Mouse (Mus musculus): ENCODE data around the gene Golga2.

The Golga2 gene

GRCm38 (mm10) chr2:32318709-32319585 is 31.8 kb downstream of the Golga2 start:
- DNase-seq, result peak in 1 of 2 experiments; percentile 4

- peak in 1 of 2 experiments; percentile 16 for DNase-seq
Measured at GRCm38 (mm10) chr2:32319586-32320580, 32.7 kb downstream of the Golga2 start.

- DNase-seq, result peak in 1 of 2 experiments; percentile 4
Measured at GRCm38 (mm10) chr2:32320721-32321120, 33.5 kb downstream of the Golga2 start.

GRCm38 (mm10) chr2:32321591-32322298 is 34.6 kb downstream of the Golga2 start:
- peak in 1 of 2 experiments; percentile 17 for DNase-seq

- DNase-seq, result no peak
Measured at GRCm38 (mm10) chr2:32322754-32323741, 35.9 kb downstream of the Golga2 start.

GRCm38 (mm10) chr2:32324322-32324721 is 37.1 kb downstream of the Golga2 start:
- no peak for DNase-seq

- DNase-seq, result no peak
Measured at GRCm38 (mm10) chr2:32325342-32325741, 38.2 kb downstream of the Golga2 start.

GRCm38 (mm10) chr2:32327200-32327599 is 40.0 kb downstream of the Golga2 start:
- peak in 1 of 2 experiments; percentile 44 for DNase-seq

GRCm38 (mm10) chr2:32328911-32329460 is 41.8 kb downstream of the Golga2 start:
- no peak for DNase-seq

GRCm38 (mm10) chr2:32329531-32329930 is 42.3 kb downstream of the Golga2 start:
- no peak for DNase-seq

GRCm38 (mm10) chr2:32332159-32332558 is 45.0 kb downstream of the Golga2 start:
- no peak for DNase-seq

- DNase-seq, result peak in 1 of 2 experiments; percentile 4
Measured at GRCm38 (mm10) chr2:32335888-32336287, 48.7 kb downstream of the Golga2 start.

GRCm38 (mm10) chr2:32339912-32340642 is 52.9 kb downstream of the Golga2 start:
- DNase-seq, result no peak

GRCm38 (mm10) chr2:32340836-32341633 is 53.9 kb downstream of the Golga2 start:
- DNase-seq, result peak in 1 of 2 experiments; percentile 12

GRCm38 (mm10) chr2:32341634-32341939 is 54.4 kb downstream of the Golga2 start:
- peak in 1 of 2 experiments; percentile 10 for DNase-seq

- peak in 1 of 2 experiments; percentile 8 for DNase-seq
Measured at GRCm38 (mm10) chr2:32342039-32342438, 54.9 kb downstream of the Golga2 start.

- peak; percentile 53 to 59 for DNase-seq
Measured at GRCm38 (mm10) chr2:32342539-32343350, 55.6 kb downstream of the Golga2 start.

- no peak for DNase-seq
Measured at GRCm38 (mm10) chr2:32343351-32343671, 56.1 kb downstream of the Golga2 start.

- peak; percentile 85 to 91 for DNase-seq
Measured at GRCm38 (mm10) chr2:32344056-32344455, 56.9 kb downstream of the Golga2 start.
